Mouse (Mus musculus) G1E-ER4 (cell line): ENCODE measurements around the gene Zfp658. TPM values are rescaled to one million over a fixed set of nuclear protein-coding genes. Genes with fewer than 3 reads are reported as not detected.

Experiments used
- GATA1 ChIP-seq: IDR thresholded peaks from one replicate; pipeline ENCODE4 v1.8.0; 2012; ENCODE audit warnings: low read length, inconsistent platforms
- polyA plus RNA-seq: library from polyadenylated mRNA; stranded (reverse); fragments of >175 nt; gene quantifications from 2 replicates; pipeline ENCODE4 v1.2.3, GENCODE M21; 2012

Zfp658 gene
- polyA plus RNA-seq: 0.09 and 0.15 TPM in 2 replicates

DNA sequence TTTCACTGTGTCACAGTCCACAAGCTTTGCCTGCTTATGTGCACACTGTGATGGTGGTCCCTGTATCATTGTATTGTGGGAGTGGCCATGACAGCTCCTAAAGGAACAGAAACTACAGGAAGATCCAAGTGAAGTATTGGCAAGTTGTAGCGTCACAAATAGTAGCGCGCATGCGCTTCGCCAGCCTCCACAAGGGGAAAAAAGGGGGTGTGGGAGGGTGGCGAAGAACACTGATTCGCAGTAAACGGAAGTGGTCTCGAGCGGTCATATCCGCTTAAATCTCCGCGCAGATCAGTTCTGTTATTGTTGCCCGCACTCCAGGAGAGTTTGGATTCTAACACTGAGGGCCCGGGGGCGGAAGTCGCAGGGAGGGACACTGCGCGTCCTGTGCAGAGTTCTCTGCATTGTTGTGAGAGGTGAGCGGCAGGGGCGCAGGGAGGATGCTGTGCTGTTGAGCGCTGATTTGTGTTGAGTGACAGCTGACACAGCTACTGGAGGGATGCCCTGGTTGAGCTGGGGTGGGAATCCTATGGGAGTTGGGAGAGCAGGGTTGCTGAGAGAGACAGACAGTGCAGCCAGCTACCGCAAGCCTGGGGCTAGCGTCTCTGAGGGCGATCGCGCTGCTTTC is at the start of gene Zfp658:
Gene Zfp658, plus strand, starts transcription at position 251 of the 628 bp plus-strand sequence.
- no peak for TF ChIP-seq GATA1

- no peak for TF ChIP-seq GATA1
Observed at GRCm38 (mm10) chr7:43512519-43512918, 49.5 kb upstream of the Zfp658 start.

- TF ChIP-seq GATA1: no peak
Observed at GRCm38 (mm10) chr7:43515076-43515475, 47.0 kb upstream of the Zfp658 start.

- no peak for TF ChIP-seq GATA1
Observed at GRCm38 (mm10) chr7:43518341-43518740, 43.7 kb upstream of the Zfp658 start.

DNA sequence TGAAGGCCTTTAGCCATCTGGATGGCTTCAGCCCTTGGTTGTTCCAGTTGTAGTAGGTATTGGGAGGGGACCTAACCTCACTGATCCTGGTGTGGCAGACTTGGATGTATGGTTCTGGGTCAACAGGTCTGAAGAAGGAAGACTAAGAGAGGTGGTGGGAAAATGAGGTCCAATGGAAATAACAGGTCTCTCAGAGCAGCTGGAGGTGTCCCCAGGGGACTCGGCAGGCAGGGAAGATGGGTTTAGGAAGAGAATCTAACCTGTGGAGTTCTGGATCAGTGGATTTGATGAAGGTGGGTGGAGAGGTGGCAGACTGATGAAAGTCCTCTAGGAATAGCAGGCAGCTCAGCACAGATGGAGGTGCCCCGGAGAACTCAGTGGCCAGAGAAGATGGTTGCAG is 39.3 kb upstream of the Zfp658 start:
- TF ChIP-seq GATA1: no peak

GRCm38 (mm10) chr7:43525313-43525712 is 36.7 kb upstream of the Zfp658 start:
- TF ChIP-seq GATA1: no peak

GRCm38 (mm10) chr7:43530216-43530785 is 31.8 kb upstream of the Zfp658 start:
- TF ChIP-seq GATA1: no peak

DNA sequence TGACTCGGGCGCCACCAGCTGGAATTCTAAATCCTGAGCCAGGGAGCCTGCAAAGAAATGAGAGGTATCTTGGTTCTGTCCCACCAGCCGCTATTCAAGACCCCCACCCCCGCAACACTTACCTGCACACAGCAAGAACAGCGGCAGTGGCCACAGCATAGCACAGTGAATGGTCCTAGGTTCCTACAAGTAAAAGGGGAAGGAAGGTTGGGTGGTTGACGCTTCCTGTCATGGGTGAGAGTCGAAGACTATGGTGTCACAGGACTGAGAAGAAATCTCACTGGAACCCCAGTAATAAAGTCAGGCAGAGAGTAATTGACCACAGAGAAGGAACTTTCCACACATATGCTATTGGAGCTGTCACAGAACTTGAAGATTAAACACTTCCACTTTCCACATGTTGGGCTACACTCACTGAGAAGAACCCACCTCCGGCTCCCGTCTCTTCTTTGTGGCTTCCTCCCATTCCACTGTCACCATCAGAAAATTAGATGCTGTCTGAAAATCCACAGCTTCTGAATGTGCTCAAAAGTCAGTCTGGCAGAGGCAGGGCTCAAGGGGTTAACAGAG is 29.0 kb upstream of the Zfp658 start:
- TF ChIP-seq GATA1: no peak

DNA sequence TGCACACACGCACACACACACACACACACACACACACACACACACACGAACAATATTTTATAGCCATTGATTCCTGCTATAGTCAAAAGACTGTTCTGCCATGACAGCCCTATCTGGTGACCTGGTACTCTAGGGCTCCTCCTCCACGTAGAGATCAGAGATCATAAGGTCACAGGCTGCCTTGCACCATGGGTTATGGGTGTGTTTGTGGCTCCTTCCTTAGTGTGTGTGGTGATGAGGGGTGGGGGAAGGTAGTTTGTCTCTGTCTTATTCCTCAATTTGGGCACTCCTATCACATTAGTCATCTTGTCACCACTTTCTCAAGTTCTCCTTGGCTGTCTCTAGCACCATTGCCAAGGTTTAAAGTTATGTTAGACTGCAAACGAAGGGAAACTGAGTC is 23.5 kb upstream of the Zfp658 start:
- no peak for TF ChIP-seq GATA1

DNA sequence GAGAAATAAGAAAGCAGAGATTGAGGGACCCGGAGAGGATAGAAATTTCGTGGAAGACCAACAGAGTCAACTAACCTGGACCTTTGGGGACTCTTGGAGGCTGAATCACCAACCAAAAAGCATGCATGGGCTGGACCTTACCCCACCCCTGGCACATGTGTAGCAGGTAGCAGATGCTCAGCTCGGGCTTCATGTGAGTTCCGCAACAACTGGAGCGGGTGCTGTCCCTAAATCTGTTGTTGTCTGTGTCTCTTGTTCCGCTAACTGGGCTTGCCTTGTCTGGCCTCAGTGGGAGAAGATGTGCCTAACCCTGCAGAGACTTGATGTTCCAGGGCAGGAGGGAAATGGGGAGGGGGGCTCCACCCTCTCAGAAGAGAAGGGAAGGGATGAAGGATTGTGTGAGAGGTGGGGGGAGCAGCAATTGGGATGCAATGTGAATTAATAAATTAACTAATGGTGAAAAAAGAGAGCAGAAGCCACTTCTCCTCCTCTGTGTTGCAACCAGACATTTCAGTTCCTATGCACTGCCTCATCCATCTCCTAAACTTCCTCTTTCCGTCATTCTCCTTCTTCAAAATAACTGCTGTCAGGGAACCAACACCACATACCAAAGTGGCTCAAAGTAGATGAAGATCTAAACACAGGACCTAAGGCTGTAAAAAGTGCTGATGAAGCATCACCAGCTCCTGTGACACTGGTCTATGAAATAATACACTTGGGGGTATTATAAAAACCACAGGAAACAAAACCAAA is 17.7 kb upstream of the Zfp658 start, which contains the start of gene Cd33:
Gene Cd33, minus strand, starts transcription at position 204 of the 753 bp plus-strand sequence.
- TF ChIP-seq GATA1: no peak

DNA sequence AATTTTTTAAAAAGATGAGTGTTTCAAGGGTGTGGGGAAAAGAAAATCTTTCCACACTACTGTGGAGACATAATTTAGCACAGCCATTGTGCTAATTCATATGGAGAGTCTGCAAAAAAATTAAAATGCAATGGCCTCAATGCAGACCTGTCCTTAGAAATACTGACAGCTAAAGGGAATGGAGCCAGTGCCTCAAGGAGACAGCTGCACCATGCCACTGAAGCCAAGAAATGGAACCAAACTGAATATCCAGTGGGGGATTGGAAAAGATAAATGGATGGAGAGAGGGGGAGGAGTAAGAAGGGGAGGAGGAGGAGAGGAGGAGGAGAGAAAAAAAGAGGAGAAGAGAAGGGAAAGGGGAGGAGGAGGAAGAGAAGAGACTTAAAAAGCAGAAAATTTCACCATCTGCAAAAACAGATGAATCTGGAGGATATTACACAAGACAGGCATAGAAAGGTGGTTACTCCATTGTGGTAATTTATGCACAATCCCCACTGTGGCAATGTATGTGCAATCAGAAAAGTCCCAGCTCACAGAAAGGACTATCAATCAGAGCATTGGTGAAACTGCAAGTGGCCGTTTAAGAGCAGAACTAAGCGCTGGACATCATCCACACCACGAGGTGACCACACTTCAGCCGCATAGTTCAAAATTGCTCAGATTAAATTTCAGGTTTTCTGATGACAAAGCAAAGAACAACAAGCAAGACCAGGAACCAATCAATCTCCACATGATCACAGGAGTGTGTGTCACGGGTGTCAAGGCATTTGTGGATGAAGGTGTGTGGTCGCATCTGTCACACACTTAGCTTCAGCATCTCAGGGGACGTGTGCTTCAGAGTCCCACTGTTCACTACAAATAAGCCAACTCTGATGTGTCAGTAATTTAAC is 16.2 kb upstream of the Zfp658 start:
- no peak for TF ChIP-seq GATA1

DNA sequence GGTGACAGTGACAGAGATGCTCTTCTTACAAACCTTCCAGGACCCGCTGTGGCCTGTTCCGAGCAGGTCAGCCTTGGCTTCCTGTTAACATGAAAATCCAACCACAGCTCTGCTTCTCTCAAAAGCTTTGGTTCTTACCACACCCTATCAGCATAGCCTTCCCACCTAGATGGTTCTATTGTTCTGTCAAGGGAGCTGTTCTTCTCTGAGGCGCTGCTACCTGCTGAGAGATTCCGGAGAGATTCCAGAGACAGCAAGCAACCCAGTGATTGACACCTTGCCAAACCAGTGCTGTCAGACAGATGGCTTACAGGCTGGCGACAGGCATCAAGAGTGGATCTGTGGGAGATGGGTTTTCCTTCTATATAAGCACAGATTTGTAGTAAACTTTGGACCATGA is 14.4 kb upstream of the Zfp658 start:
- TF ChIP-seq GATA1: no peak

GRCm38 (mm10) chr7:43548206-43548605 is 13.8 kb upstream of the Zfp658 start:
- TF ChIP-seq GATA1: no peak

- no peak for TF ChIP-seq GATA1
Observed at GRCm38 (mm10) chr7:43553153-43553552, 8.9 kb upstream of the Zfp658 start.

- no peak for TF ChIP-seq GATA1
Observed at GRCm38 (mm10) chr7:43554550-43554949, 7.5 kb upstream of the Zfp658 start.
